Mouse (Mus musculus) neural tube, embryonic 11.5 days (tissue): ENCODE measurements at regions not wholly inside any gene's neighbourhood (a gene's known extent, or its start where the extent isn't known, plus 50 kb on each side); places are given as distances from the start of the nearest gene placed in this dataset.

Experiments used
- ATAC-seq: fragments of 200-750 bp; cut with Nextera tagmentation; 2 replicates; pipeline ENCODE4 v1.8.0; 2017; ENCODE audit warnings: moderate number of reproducible peaks, mild to moderate bottlenecking, moderate TSS enrichment, moderate library complexity; ENCODE audit not compliant: insufficient read depth, low FRiP score, low TSS enrichment
- DNase-seq: peaks from one replicate; pipeline ENCODE4 v3.0.0-alpha.2; 2015; ENCODE audit warnings: low spot score
- H3K27ac ChIP-seq: fragments of 300-500 bp; sonication (generic); 2 replicates; pipeline ENCODE4 v1.5.1; 2014; ENCODE audit warnings: low read depth, mild to moderate bottlenecking, low read length
- H3K27me3 ChIP-seq: fragments of 300-500 bp; sonication (generic); 2 replicates; pipeline ENCODE4 v1.6.1; 2014; ENCODE audit warnings: mild to moderate bottlenecking, low read length, mixed read lengths; ENCODE audit not compliant: control insufficient read depth, insufficient read depth
- H3K36me3 ChIP-seq: fragments of 300-500 bp; sonication (generic); 2 replicates; pipeline ENCODE4 v1.6.1; 2014; ENCODE audit warnings: mild to moderate bottlenecking, low read length, moderate library complexity, mixed read lengths; ENCODE audit not compliant: control insufficient read depth, insufficient read depth
- H3K4me1 ChIP-seq: fragments of 300-500 bp; sonication (generic); 2 replicates; pipeline ENCODE4 v1.6.1; 2014; ENCODE audit warnings: low read length, mixed read lengths; ENCODE audit not compliant: control insufficient read depth, insufficient read depth
- H3K4me2 ChIP-seq: fragments of 300-500 bp; sonication (generic); 2 replicates; pipeline ENCODE4 v1.6.1; 2014; ENCODE audit warnings: low read depth, mild to moderate bottlenecking, moderate library complexity
- H3K4me3 ChIP-seq: fragments of 300-500 bp; sonication (generic); 2 replicates; pipeline ENCODE4 v1.5.1; 2014; ENCODE audit warnings: low read depth, low read length
- H3K9ac ChIP-seq: fragments of 300-500 bp; sonication (generic); 2 replicates; pipeline ENCODE4 v1.6.1; 2014; ENCODE audit warnings: mild to moderate bottlenecking, low read length
- H3K9me3 ChIP-seq: fragments of 300-500 bp; sonication (generic); 2 replicates; pipeline ENCODE4 v1.6.1; 2016; ENCODE audit warnings: low read length; ENCODE audit not compliant: control insufficient read depth
- WGBS: fragments of 180-500 bp; shearing (Covaris S2); extraction: QIAGEN DNeasy Blood & Tissue Kit; methylation state at CpG from one replicate; pipeline ENCODE4 v1.1.7; 2014; 5-methylcytosine and 5-hydroxymethylcytosine counted together

GRCm38 (mm10) chr12:65497602-65498001, 272.3 kb downstream of the Wdr20rt start:
- Histone ChIP-seq H3K27me3 (no peaks in the 10 kb centered on the region), H3K9me3 (no peaks in the 10 kb centered on the region), H3K4me2 (no peak overlapping the region), H3K4me1 (no peaks in the 10 kb centered on the region), H3K4me3 (no peak overlapping the region), H3K36me3 (no peaks in the 10 kb centered on the region), H3K27ac (no peak overlapping the region), H3K9ac (no peak overlapping the region)
- DNase-seq: no peak
- no peak for ATAC-seq
- WGBS: 72% methylated on average over 6 of the region's 6 CpGs

- DNase-seq (no peak), ATAC-seq (no peak)
- H3K36me3 ChIP-seq: no peaks in the 10 kb centered on the region
- 81% methylated on average over 2 of the region's 2 CpGs for WGBS
- no peak overlapping the region for H3K4me2 ChIP-seq
- H3K27ac ChIP-seq: no peak overlapping the region
- no peaks in the 10 kb centered on the region for H3K4me1 ChIP-seq
- no peak overlapping the region for H3K9ac ChIP-seq
- no peaks in the 10 kb centered on the region for H3K9me3 ChIP-seq
- no peak overlapping the region for H3K4me3 ChIP-seq
- no peaks in the 10 kb centered on the region for H3K27me3 ChIP-seq
These were observed 276.1 kb downstream of the Wdr20rt start for GRCm38 (mm10) chr12:65501459-65501858.

- WGBS: 57% methylated on average over 1 of the region's 1 CpGs
- no peak for ATAC-seq
- Histone ChIP-seq H3K4me2 (no peak overlapping the region), H3K36me3 (no peaks in the 10 kb centered on the region), H3K27ac (no peak overlapping the region), H3K4me3 (no peak overlapping the region), H3K9me3 (no peaks in the 10 kb centered on the region), H3K9ac (no peak overlapping the region), H3K4me1 (no peaks in the 10 kb centered on the region), H3K27me3 (no peaks in the 10 kb centered on the region)
- DNase-seq: no peak
These were observed 276.7 kb downstream of the Wdr20rt start for GRCm38 (mm10) chr12:65502045-65502444.

GRCm38 (mm10) chr12:65513070-65513469, 287.8 kb downstream of the Wdr20rt start:
- no peak overlapping the region for H3K9ac ChIP-seq
- DNase-seq (no peak), ATAC-seq (no peak)
- H3K27me3 ChIP-seq: no peaks in the 10 kb centered on the region
- no peaks in the 10 kb centered on the region for H3K4me1 ChIP-seq
- no peak overlapping the region for H3K4me3 ChIP-seq
- H3K36me3 ChIP-seq: no peaks in the 10 kb centered on the region
- no peak overlapping the region for H3K27ac ChIP-seq
- 63% methylated on average over 1 of the region's 1 CpGs for WGBS
- H3K9me3 ChIP-seq: no peaks in the 10 kb centered on the region; the same call in 1 of the 2 replicates
- H3K4me2 ChIP-seq: no peak overlapping the region

GRCm38 (mm10) chr12:65534142-65534690, 308.9 kb downstream of the Wdr20rt start:
- Histone ChIP-seq H3K4me2 (no peak overlapping the region), H3K27ac (no peak overlapping the region), H3K9ac (no peak overlapping the region), H3K9me3 (no peaks in the 10 kb centered on the region), H3K4me1 (no peaks in the 10 kb centered on the region), H3K27me3 (no peaks in the 10 kb centered on the region), H3K36me3 (no peaks in the 10 kb centered on the region), H3K4me3 (no peak overlapping the region)
- no peak for DNase-seq
- WGBS: 73% methylated on average over 3 of the region's 3 CpGs
- no peak for ATAC-seq

GRCm38 (mm10) chr12:65548301-65548700, 323.0 kb downstream of the Wdr20rt start:
- DNase-seq (no peak), ATAC-seq (no peak)
- no peak overlapping the region for H3K9ac ChIP-seq
- H3K4me1 ChIP-seq: no peaks in the 10 kb centered on the region
- no peak overlapping the region for H3K4me3 ChIP-seq
- no peak overlapping the region for H3K27ac ChIP-seq
- WGBS: 85% methylated on average over 4 of the region's 4 CpGs
- H3K4me2 ChIP-seq: no peak overlapping the region
- H3K27me3 ChIP-seq: no peaks in the 10 kb centered on the region
- no peaks in the 10 kb centered on the region for H3K9me3 ChIP-seq
- H3K36me3 ChIP-seq: no peaks in the 10 kb centered on the region

- Histone ChIP-seq H3K9ac (no peak overlapping the region), H3K36me3 (no peaks in the 10 kb centered on the region), H3K27ac (no peak overlapping the region), H3K4me1 (no peaks in the 10 kb centered on the region), H3K4me2 (no peak overlapping the region), H3K9me3 (no peaks in the 10 kb centered on the region), H3K27me3 (no peaks in the 10 kb centered on the region), H3K4me3 (no peak overlapping the region)
- ATAC-seq (no peak), DNase-seq (no peak)
- WGBS: 82% methylated on average over 3 of the region's 3 CpGs
These were observed 326.9 kb downstream of the Wdr20rt start for GRCm38 (mm10) chr12:65552230-65552629.

GRCm38 (mm10) chr12:65559036-65559435, 333.7 kb downstream of the Wdr20rt start:
- Histone ChIP-seq H3K4me3 (no peak overlapping the region), H3K27ac (no peak overlapping the region), H3K36me3 (no peaks in the 10 kb centered on the region), H3K9me3 (no peaks in the 10 kb centered on the region), H3K27me3 (no peaks in the 10 kb centered on the region), H3K4me2 (no peak overlapping the region), H3K9ac (no peak overlapping the region), H3K4me1 (no peaks in the 10 kb centered on the region)
- ATAC-seq (no peak), DNase-seq (no peak)
- WGBS: 91% methylated on average over 6 of the region's 6 CpGs

- DNase-seq: no peak
- Histone ChIP-seq H3K4me1 (no peaks in the 10 kb centered on the region), H3K36me3 (no peaks in the 10 kb centered on the region), H3K27me3 (no peaks in the 10 kb centered on the region), H3K4me2 (no peak overlapping the region), H3K9ac (no peak overlapping the region), H3K9me3 (no peaks in the 10 kb centered on the region), H3K4me3 (no peak overlapping the region), H3K27ac (no peak overlapping the region)
- WGBS: 82% methylated on average over 3 of the region's 3 CpGs
- no peak for ATAC-seq
These were observed 334.5 kb downstream of the Wdr20rt start for GRCm38 (mm10) chr12:65559809-65560208.
